Mouse (Mus musculus) C2C12 (cell line): ENCODE results near the gene Arid5b. TPM values are rescaled to one million over a fixed set of nuclear protein-coding genes. Genes with fewer than 3 reads are reported as not detected.

Experiments
- H3K27me3 ChIP-seq: one replicate; pipeline ENCODE4 v1.6.1; 2011; ENCODE audit not compliant: control insufficient read depth, insufficient read depth, insufficient read length
- H3K36me3 ChIP-seq: one replicate; pipeline ENCODE4 v1.6.1; 2011; ENCODE audit not compliant: control insufficient read depth, insufficient read depth
- H3K4me3 ChIP-seq: one replicate; pipeline ENCODE4 v1.5.1; 2011; ENCODE audit warnings: mild to moderate bottlenecking, control low read depth; ENCODE audit not compliant: poor library complexity, insufficient read depth, severe bottlenecking
- H3K79me2 ChIP-seq: one replicate; pipeline ENCODE4 v1.6.1; 2011; ENCODE audit not compliant: control insufficient read depth, insufficient read depth
- H3K79me3 ChIP-seq: one replicate; pipeline ENCODE4 v1.6.1; 2011; ENCODE audit warnings: low read depth, control low read depth
- H3ac ChIP-seq: one replicate; pipeline ENCODE3; 2011; ENCODE audit warnings: low read depth; ENCODE audit not compliant: control insufficient read depth, insufficient read length
- CEBPB ChIP-seq: IDR thresholded peaks from one replicate; pipeline ENCODE4 v1.6.1; 2011; ENCODE audit warnings: low read depth, mild to moderate bottlenecking, control low read depth, moderate library complexity
- CTCF ChIP-seq: IDR thresholded peaks from one replicate; pipeline ENCODE4 v1.5.1; 2011; ENCODE audit not compliant: control insufficient read depth, insufficient read depth, insufficient read length
- FOSL1 ChIP-seq: IDR thresholded peaks from one replicate; pipeline ENCODE4 v1.8.0; 2011; ENCODE audit warnings: mild to moderate bottlenecking, low read length; ENCODE audit not compliant: poor library complexity, insufficient read depth, severe bottlenecking
- MAX ChIP-seq: IDR thresholded peaks from one replicate; pipeline ENCODE4 v1.6.1; 2011; ENCODE audit warnings: mild to moderate bottlenecking, control low read depth
- MYOD1 ChIP-seq: IDR thresholded peaks from one replicate; pipeline ENCODE4 v1.6.1; 2011; ENCODE audit warnings: low read depth; ENCODE audit not compliant: control insufficient read depth, insufficient read length
- MYOG ChIP-seq: IDR thresholded peaks from one replicate; pipeline ENCODE4 v1.6.1; 2011; ENCODE audit not compliant: control insufficient read depth, insufficient read length; ENCODE audit errors: extremely low read depth
- USF1 ChIP-seq: IDR thresholded peaks from one replicate; pipeline ENCODE4 v1.6.1; 2011; ENCODE audit warnings: low read depth, mild to moderate bottlenecking, control low read depth, moderate library complexity
- polyA plus RNA-seq: library from polyadenylated mRNA; unstranded; fragments of >200 nt; fragmentation: generic; extraction: Trizol; gene quantifications from one replicate; pipeline ENCODE4 v1.2.1, GENCODE M21; 2012; ENCODE audit warnings: missing spikeins

Arid5b gene
- polyA plus RNA-seq, 1 experiment, result 6.0 TPM

- no peak overlapping the region for H3K4me3 ChIP-seq
- H3K79me3 ChIP-seq, result peaks cover 6% of the 10 kb centered on the region
- H3K36me3 ChIP-seq, result peaks cover 38% of the 10 kb centered on the region
- H3ac ChIP-seq, result no peak overlapping the region
- no peak for TF ChIP-seq CEBPB
- TF ChIP-seq USF1, result no peak
- TF ChIP-seq MYOD1, result no peak
- no peak for TF ChIP-seq CTCF
- TF ChIP-seq FOSL1, result no peak
- TF ChIP-seq MYOG, result no peak
- TF ChIP-seq MAX, result no peak
- H3K79me2 ChIP-seq, result peaks cover 11% of the 10 kb centered on the region
- H3K27me3 ChIP-seq, result no peaks in the 10 kb centered on the region
Observed at GRCm38 (mm10) chr10:68214809-68215468, 63.6 kb downstream of the Arid5b start.

- TF ChIP-seq FOSL1 (no peak), MYOD1 (no peak), USF1 (no peak), MYOG (no peak), CTCF (no peak), CEBPB (no peak), MAX (no peak)
- H3K27me3 ChIP-seq, result no peaks in the 10 kb centered on the region
- no peak overlapping the region for H3ac ChIP-seq
- no peak overlapping the region for H3K4me3 ChIP-seq
- peaks cover 33% of the 10 kb centered on the region for H3K36me3 ChIP-seq
- peaks cover 17% of the 10 kb centered on the region for H3K79me2 ChIP-seq
- peaks cover 7% of the 10 kb centered on the region for H3K79me3 ChIP-seq
Observed at GRCm38 (mm10) chr10:68212061-68212915, 66.3 kb downstream of the Arid5b start.

DNA sequence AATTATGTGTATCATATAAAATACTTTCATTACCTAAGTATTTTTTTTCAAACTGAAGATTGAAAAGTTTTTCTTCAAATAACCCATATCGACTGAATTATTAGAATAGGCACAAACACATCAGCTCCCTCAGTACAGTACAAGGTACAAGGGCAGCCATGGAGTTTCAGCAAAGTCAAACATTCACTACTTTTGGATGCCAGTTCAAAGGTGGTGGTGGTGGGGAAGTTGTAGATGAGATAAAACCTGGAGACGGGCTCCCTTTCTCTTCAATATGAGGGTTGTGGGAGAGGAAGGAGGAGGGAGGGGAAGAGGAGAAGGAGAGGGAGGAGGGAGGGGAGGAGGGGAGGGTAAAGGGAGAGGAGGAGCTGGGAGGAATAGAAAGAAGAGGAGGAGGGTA, 67.0 kb downstream of the Arid5b start:
- TF ChIP-seq MYOD1, result no peak
- no peak for TF ChIP-seq MAX
- no peak for TF ChIP-seq CTCF
- no peak for TF ChIP-seq FOSL1
- TF ChIP-seq CEBPB, result no peak
- no peak for TF ChIP-seq USF1
- no peak for TF ChIP-seq MYOG
- H3ac ChIP-seq, result no peak overlapping the region
- H3K79me3 ChIP-seq, result peaks cover 7% of the 10 kb centered on the region
- H3K4me3 ChIP-seq, result no peak overlapping the region
- peaks cover 27% of the 10 kb centered on the region for H3K36me3 ChIP-seq
- H3K79me2 ChIP-seq, result peaks cover 17% of the 10 kb centered on the region
- no peaks in the 10 kb centered on the region for H3K27me3 ChIP-seq

DNA sequence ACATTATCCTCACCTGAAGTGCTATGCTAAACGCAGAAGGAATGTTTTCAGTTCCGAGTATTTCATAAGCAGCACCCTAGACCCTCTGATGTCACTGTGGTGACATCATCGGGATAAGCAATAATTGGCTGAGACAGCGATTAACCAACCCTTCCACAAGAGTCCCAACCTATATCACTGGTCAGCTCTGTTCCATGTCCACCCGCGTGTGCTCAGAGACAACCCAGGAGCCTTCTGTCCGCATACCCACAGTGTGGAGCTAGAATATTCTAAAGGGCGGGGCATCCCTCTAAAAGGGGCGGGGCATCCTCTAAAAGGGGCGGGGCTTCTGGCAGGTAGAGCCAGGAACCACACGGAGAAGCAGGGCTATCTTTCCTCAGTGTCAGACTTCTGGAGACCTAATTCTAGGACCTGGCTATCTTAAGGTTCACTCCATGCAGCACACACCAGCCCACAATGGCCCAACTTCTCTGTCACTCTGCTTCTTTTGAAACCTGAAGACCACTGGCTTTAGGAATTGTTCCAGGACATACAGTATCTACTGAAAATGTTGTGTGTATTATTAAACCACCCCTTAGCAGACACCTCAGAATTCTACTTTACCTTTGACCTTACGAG, 68.4 kb downstream of the Arid5b start:
- H3K36me3 ChIP-seq, result peaks cover 18% of the 10 kb centered on the region
- TF ChIP-seq USF1 (no peak), MYOG (no peak), FOSL1 (no peak), MAX (no peak), CEBPB (no peak), MYOD1 (no peak), CTCF (no peak)
- H3K27me3 ChIP-seq, result no peaks in the 10 kb centered on the region
- no peak overlapping the region for H3ac ChIP-seq
- no peak overlapping the region for H3K4me3 ChIP-seq
- peaks cover 17% of the 10 kb centered on the region for H3K79me2 ChIP-seq
- H3K79me3 ChIP-seq, result peaks cover 7% of the 10 kb centered on the region

- H3K36me3 ChIP-seq, result peaks cover 14% of the 10 kb centered on the region
- no peaks in the 10 kb centered on the region for H3K27me3 ChIP-seq
- no peak overlapping the region for H3ac ChIP-seq
- H3K79me3 ChIP-seq, result peaks cover 5% of the 10 kb centered on the region
- H3K79me2 ChIP-seq, result peaks cover 17% of the 10 kb centered on the region
- no peak overlapping the region for H3K4me3 ChIP-seq
- TF ChIP-seq FOSL1, result no peak
Observed at GRCm38 (mm10) chr10:68208670-68209065, 69.9 kb downstream of the Arid5b start.
